Mouse (Mus musculus) layer of hippocampus, postnatal 25 days (tissue): ENCODE measurements around the gene Eqtn. TPM values are rescaled to one million over a fixed set of nuclear protein-coding genes. Genes with fewer than 3 reads are reported as not detected.

ENCODE experiments used
- DNase-seq, 2 experiments: peaks; one replicate each; pipeline ENCODE4 v3.0.0; 2022; ENCODE audit warnings: mixed read lengths in 2 of 2, low spot score in 1 of 2; ENCODE audit errors: extremely low spot score in 1 of 2
- total RNA-seq, 2 experiments: library from RNA; stranded (reverse); gene quantifications; 2 replicates each; pipeline ENCODE4 v1.2.3; 2021

Gene Eqtn
- under 1 TPM; 0.69 to 0.85 TPM for total RNA-seq

DNA sequence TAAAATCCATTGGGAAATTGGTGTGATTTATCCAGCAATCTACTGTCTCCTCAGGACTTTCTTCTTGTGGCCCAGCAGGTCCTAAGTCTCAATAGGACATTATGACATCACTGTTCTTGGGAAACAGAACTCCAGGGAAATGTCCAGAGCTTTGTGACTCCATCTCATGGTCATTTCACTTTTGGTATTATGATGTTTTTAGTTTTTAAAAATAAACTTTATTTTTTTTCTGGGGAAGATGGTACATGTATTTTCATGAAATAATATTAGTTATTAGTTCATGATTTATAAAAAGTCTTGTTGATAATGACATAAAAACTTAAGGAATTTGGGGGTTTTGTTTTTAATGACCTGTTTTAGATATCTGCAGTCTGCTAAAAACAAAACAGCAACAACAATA is at the start of gene Eqtn:
Gene Eqtn, minus strand, starts transcription at position 101 of the 400 bp plus-strand sequence.
- DNase-seq, result no peak

DNA sequence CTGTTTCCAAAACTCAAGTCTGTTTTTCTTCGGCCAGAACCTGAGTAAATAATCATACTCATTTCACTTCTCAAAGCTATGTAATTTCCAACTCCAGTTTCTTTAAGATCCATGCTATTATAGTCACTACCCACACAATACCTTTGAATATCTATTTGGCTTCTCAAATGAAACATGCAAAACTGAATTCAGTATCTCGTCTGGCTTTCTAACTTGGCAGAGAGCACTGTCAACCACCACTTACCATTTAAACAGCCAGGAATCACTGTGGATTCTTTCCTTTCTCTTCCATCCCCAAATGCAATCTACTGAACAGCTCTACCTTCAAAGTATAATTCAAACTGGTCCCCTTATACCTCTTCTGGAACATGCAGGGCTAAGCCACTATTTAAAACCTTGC is 44.7 kb upstream of the Eqtn start:
- no peak for DNase-seq

DNA sequence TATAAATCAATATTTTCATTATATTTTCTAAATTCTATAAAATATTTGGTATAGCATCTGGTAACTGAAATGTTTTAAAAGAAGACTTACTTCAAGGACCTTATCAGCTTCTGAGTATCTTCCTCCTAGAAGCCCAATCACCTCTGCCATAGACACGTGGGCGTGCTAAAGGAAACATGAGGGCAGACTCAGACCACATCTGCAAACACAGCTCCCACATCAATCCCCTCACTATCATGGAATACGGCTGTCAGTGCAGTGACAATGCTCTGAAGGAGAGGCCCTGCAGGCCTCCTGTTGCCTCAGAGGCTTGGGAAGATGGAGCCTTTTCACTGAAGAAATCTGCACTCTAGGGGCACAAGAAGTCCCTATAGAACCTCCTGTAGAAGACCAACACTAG is 24.1 kb upstream of the Eqtn start:
- DNase-seq, result no peak

DNA sequence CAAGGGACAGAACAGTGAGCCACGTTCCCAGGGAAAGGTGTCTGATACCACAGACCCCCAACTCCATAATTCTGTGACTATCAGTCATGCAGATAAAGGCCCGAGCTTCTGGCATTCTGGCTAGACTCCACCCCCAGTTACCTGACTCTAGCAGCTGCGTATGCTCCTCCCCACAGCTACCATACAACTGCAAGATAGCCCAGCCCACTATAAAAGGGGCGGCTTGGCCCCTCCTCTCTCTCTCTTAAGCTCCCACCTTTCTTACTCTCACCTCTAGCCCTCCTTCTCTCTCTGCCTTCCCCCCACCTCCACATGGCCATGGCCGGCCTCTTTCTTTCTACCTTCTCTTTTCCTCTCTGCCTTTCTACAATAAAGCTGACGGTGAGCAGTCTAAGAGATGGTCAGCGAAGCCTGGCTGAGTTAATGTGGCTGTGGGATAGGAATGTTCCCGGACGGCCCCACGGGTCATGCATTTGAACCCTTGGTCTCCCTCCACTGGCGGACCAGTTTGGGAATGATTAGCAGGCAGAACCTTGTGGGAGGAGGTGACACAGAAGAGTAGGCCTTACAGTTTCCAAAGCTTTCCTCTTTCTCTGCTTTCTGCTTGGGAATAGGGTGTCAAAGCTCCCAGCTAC is 12.7 kb upstream of the Eqtn start:
- no peak for DNase-seq

DNA sequence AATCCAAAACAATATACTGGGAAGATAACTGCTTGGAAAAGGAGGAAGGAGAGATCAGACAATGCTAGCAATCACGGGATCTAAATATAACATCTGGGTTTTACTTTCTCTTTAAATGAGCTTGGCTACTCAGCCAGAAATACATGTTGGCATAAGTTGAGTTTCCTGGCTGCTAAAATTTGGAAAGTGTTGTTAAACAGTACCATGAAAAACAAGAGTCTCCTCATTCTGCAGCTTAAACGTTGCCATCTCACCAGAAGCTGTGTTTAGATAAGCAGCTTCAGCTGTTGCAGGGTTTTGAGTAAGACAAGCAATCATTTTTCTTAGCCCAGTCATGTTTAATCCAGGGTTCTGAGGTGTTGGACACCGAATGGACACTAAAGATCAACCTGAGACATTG is 26.9 kb downstream of the Eqtn start:
- no peak for DNase-seq

DNA sequence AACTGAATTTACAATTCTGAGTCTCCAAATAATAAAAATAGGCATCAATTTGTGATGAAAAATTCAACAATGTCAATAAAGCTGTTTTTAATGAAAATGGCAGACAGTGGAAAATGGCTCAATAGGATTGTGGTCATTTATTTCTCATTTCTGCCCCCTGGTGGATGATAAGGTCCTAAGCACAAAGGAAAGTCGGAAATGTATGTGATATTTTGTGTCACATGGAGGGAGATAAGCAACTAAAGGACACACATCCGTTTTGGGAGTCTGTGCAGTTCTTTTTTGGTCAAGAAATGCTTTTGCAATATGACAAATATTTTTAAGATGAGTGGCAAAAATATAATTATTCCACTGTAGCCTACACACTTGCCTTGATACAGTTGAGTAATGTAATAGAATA is 27.9 kb downstream of the Eqtn start:
- no peak for DNase-seq

Other genes starting within 250 kb of the Eqtn start
- gene Tek, start 189.6 kb downstream of the Eqtn start, total RNA-seq, result 10 to 100 TPM in 1 of 2 experiments, 1 to 10 TPM in 1; 6.7 to 11.2 TPM
- gene Mysm1, start 50.3 kb upstream of the Eqtn start, total RNA-seq, result 10 to 100 TPM; 24.8 to 37.7 TPM
- gene Jun, start 123.4 kb upstream of the Eqtn start, total RNA-seq, result 100 to 1,000 TPM in 1 of 2 experiments, 10 to 100 TPM in 1; 90.0 to 105 TPM